In the genomic region with DNA sequence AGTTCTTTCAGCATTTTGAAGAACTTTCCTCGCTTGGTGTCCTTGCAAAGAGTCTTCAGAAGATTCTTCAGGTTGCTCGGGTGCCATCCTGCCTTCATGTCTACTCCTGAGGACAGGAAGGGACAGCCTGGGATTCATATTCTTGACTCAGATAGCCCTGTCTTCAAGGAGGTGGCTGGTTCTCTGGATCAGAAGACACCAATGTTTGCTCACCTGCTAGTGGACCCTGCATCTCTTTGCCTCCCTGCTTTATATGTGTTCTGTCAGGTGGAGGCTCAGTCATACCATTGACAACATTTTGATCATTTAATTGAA, we compare ENCODE assay signal across 18 mouse cellular contexts.
"Had no signal": no experiment of that assay in that cellular context is flagged by ENCODE, and none has a peak within 500 bp of the region (broad histone marks: within the 10 kb centered on the region; RNA-seq: fewer than 3 reads in every experiment).

No protein-coding gene starts in this region.

- DNase-seq: forebrain, postnatal 0 days; gastrocnemius, postnatal 14 days; gastrocnemius, postnatal 36 days; heart, adult 18-20 months; heart, postnatal 10 days; heart, postnatal 36 days; layer of hippocampus, adult 9-11 months; layer of hippocampus, postnatal 36 days; left cerebral cortex, postnatal 4 days had no signal

- H3K27me3 ChIP-seq: heart, embryonic 12.5 days; hindbrain, embryonic 13.5 days; hindbrain, embryonic 15.5 days; kidney, embryonic 15.5 days; limb, embryonic 13.5 days; limb, embryonic 15.5 days; liver, embryonic 12.5 days had no signal

- H3K9me3 ChIP-seq: hindbrain, embryonic 13.5 days; hindbrain, embryonic 15.5 days; kidney, embryonic 15.5 days; limb, embryonic 13.5 days; limb, embryonic 15.5 days had no signal

- H3K27ac ChIP-seq: hindbrain, embryonic 13.5 days; hindbrain, embryonic 15.5 days; hindbrain, postnatal 0 days; kidney, embryonic 15.5 days; kidney, postnatal 0 days; limb, embryonic 13.5 days; limb, embryonic 15.5 days; liver, embryonic 12.5 days had no signal

- H3K4me3 ChIP-seq: heart, embryonic 12.5 days; hindbrain, embryonic 13.5 days; hindbrain, embryonic 15.5 days; kidney, embryonic 15.5 days; limb, embryonic 13.5 days; limb, embryonic 15.5 days; liver, embryonic 12.5 days had no signal

- H3K4me1 ChIP-seq: heart, embryonic 12.5 days; hindbrain, embryonic 13.5 days; hindbrain, embryonic 15.5 days; kidney, embryonic 15.5 days; limb, embryonic 13.5 days; limb, embryonic 15.5 days; liver, embryonic 12.5 days had no signal

- H3K36me3 ChIP-seq: heart, embryonic 12.5 days; hindbrain, embryonic 13.5 days; hindbrain, embryonic 15.5 days; kidney, embryonic 15.5 days; limb, embryonic 13.5 days; limb, embryonic 15.5 days; liver, embryonic 12.5 days had no signal
